Mouse (Mus musculus) liver, embryonic 14.5 days (tissue): Measurements from ENCODE around the gene Zswim2. TPM values are rescaled to one million over a fixed set of nuclear protein-coding genes. Genes with fewer than 3 reads are reported as not detected.

Experiments
- ATAC-seq: fragments of 200-750 bp; cut with Nextera tagmentation; 2 replicates; pipeline ENCODE4 v1.8.0; 2017; ENCODE audit warnings: moderate number of reproducible peaks, mild to moderate bottlenecking, moderate library complexity; ENCODE audit not compliant: insufficient read depth
- DNase-seq, 3 experiments: peaks; one replicate each; pipeline ENCODE4 v3.0.0-alpha.2; 2012 to 2013; ENCODE audit warnings: low read depth in 3 of 3, low spot score in 3 of 3
- H3K27ac ChIP-seq: fragments of 300-500 bp; sonication (generic); 2 replicates; pipeline ENCODE4 v1.5.1; 2014; ENCODE audit warnings: moderate library complexity, mild to moderate bottlenecking, control low read depth, inconsistent platforms
- H3K27me3 ChIP-seq: fragments of 300-500 bp; sonication (generic); 2 replicates; pipeline ENCODE4 v1.6.1; 2014; ENCODE audit warnings: mild to moderate bottlenecking, low read length, moderate library complexity; ENCODE audit not compliant: control insufficient read depth, insufficient read depth
- H3K36me3 ChIP-seq: fragments of 300-500 bp; sonication (generic); replicated peaks from 2 replicates; pipeline ENCODE4 v1.6.1; 2014; ENCODE audit warnings: low read depth; ENCODE audit not compliant: control insufficient read depth, insufficient read depth
- H3K4me1 ChIP-seq, 2 experiments: fragments of 200-500 bp in 1 of 2; fragments of 300-500 bp in 1 of 2; sonication (generic) in 1 of 2; replicated peaks; 2 replicates each; pipeline ENCODE4 v1.6.1; 2012 to 2014; ENCODE audit warnings: antibody characterized with exemption in 1 of 2, inconsistent platforms in 1 of 2, low read length in 1 of 2; ENCODE audit not compliant: control insufficient read depth in 2 of 2, insufficient read depth in 2 of 2
- H3K4me2 ChIP-seq: fragments of 300-500 bp; sonication (generic); 2 replicates; pipeline ENCODE4 v1.6.1; 2014; ENCODE audit warnings: low read depth, mild to moderate bottlenecking, control low read depth, moderate library complexity
- H3K4me3 ChIP-seq, 2 experiments: fragments of 200-500 bp in 1 of 2; fragments of 300-500 bp in 1 of 2; sonication (generic) in 1 of 2; 2 replicates each; pipeline ENCODE4 v1.5.1; 2012 to 2014; ENCODE audit warnings: low read depth in 2 of 2, low read length in 2 of 2, mild to moderate bottlenecking in 2 of 2, control low read depth in 1 of 2, inconsistent platforms in 1 of 2, moderate library complexity in 1 of 2; ENCODE audit not compliant: insufficient read depth in 1 of 2
- H3K9ac ChIP-seq: fragments of 300-500 bp; sonication (generic); replicated peaks from 2 replicates; pipeline ENCODE4 v1.6.1; 2014; ENCODE audit warnings: mild to moderate bottlenecking, control low read depth, moderate library complexity
- H3K9me3 ChIP-seq: fragments of 300-500 bp; sonication (generic); 2 replicates; pipeline ENCODE4 v1.6.1; 2016; ENCODE audit warnings: low read length, mixed read lengths; ENCODE audit not compliant: control insufficient read depth
- CTCF ChIP-seq: IDR thresholded peaks from 2 replicates; pipeline ENCODE4 v1.5.1; 2016; ENCODE audit warnings: antibody characterized with exemption, low read depth, control low read depth
- EP300 ChIP-seq: IDR thresholded peaks from 2 replicates; pipeline ENCODE4 v1.6.1; 2016; ENCODE audit warnings: antibody characterized with exemption, low read depth
- WGBS: fragments of 180-500 bp; shearing (Covaris S2); extraction: QIAGEN DNeasy Blood & Tissue Kit; methylation state at CpG from one replicate; pipeline ENCODE4 v1.1.7; 2014; ENCODE audit not compliant: insufficient replicate concordance; 5-methylcytosine and 5-hydroxymethylcytosine counted together
- polyA plus RNA-seq, 2 experiments: library from polyadenylated mRNA; depleted of rRNA in 1 of 2; stranded (reverse) in 1 of 2; unstranded in 1 of 2; fragments of >200 nt; fragmentation: Nextera tagmentation in 1 of 2; extraction: Ambion mirVana in 1 of 2; gene quantifications; 2 replicates each; pipeline versions ENCODE4 v1.2.1 to v1.2.3; 2012 to 2014

Zswim2 gene
- polyA plus RNA-seq, 2 experiments = not detected

- ATAC-seq (no peak), DNase-seq (no peak)
- Histone ChIP-seq H3K9ac (no peak overlapping the region), H3K27me3 (no peaks in the 10 kb centered on the region), H3K9me3 (no peaks in the 10 kb centered on the region), H3K36me3 (no peaks in the 10 kb centered on the region), H3K4me2 (no peak overlapping the region), H3K27ac (no peak overlapping the region), H3K4me1 (no peaks in the 10 kb centered on the region), H3K4me3 (no peak overlapping the region)
- TF ChIP-seq EP300 (no peak), CTCF (no peak)
- WGBS = 50% methylated on average over 6 of the region's 6 CpGs
These were observed 57.1 kb downstream of the Zswim2 start for GRCm38 (mm10) chr2:83883850-83884420.

Other genes with a start within 250 kb of the Zswim2 start
- 3.1 and 4.1 TPM in 2 replicates for gene Itgav, start 216.8 kb downstream of the Zswim2 start, polyA plus RNA-seq (2012; rRNA removed)
- gene Itgav, start 216.8 kb downstream of the Zswim2 start, polyA plus RNA-seq (2014; fragmentation: Nextera tagmentation; extraction: Ambion mirVana) = 11.2 and 13.1 TPM in 2 replicates
- 0.11 TPM in 2 replicates for gene Fam171b, start 128.6 kb downstream of the Zswim2 start, polyA plus RNA-seq (2012; rRNA removed)
- 0.06 and 0.15 TPM in 2 replicates for gene Fam171b, start 128.6 kb downstream of the Zswim2 start, polyA plus RNA-seq (2014; fragmentation: Nextera tagmentation; extraction: Ambion mirVana)
- gene Gm13698, start 14.5 kb upstream of the Zswim2 start, polyA plus RNA-seq (2012; rRNA removed) = not detected in 2 replicates
- gene Gm13698, start 14.5 kb upstream of the Zswim2 start, polyA plus RNA-seq (2014; fragmentation: Nextera tagmentation; extraction: Ambion mirVana) = not detected in 2 replicates
- not detected in 2 replicates for gene Gm13693, start 20.3 kb upstream of the Zswim2 start, polyA plus RNA-seq (2012; rRNA removed)
- gene Gm13693, start 20.3 kb upstream of the Zswim2 start, polyA plus RNA-seq (2014; fragmentation: Nextera tagmentation; extraction: Ambion mirVana) = not detected in 2 replicates
- gene Gm13695, start 26.1 kb upstream of the Zswim2 start, polyA plus RNA-seq (2012; rRNA removed) = not detected in 2 replicates
- gene Gm13695, start 26.1 kb upstream of the Zswim2 start, polyA plus RNA-seq (2014; fragmentation: Nextera tagmentation; extraction: Ambion mirVana) = not detected in 2 replicates
- gene Gm13696, start 31.9 kb upstream of the Zswim2 start, polyA plus RNA-seq (2012; rRNA removed) = not detected in 2 replicates
- gene Gm13696, start 31.9 kb upstream of the Zswim2 start, polyA plus RNA-seq (2014; fragmentation: Nextera tagmentation; extraction: Ambion mirVana) = not detected in 2 replicates
- not detected in 2 replicates for gene Gm13694, start 37.7 kb upstream of the Zswim2 start, polyA plus RNA-seq (2012; rRNA removed)
- gene Gm13694, start 37.7 kb upstream of the Zswim2 start, polyA plus RNA-seq (2014; fragmentation: Nextera tagmentation; extraction: Ambion mirVana) = not detected in 2 replicates
- not detected in 2 replicates for gene Gm13697, start 43.5 kb upstream of the Zswim2 start, polyA plus RNA-seq (2012; rRNA removed)
- not detected in 2 replicates for gene Gm13697, start 43.5 kb upstream of the Zswim2 start, polyA plus RNA-seq (2014; fragmentation: Nextera tagmentation; extraction: Ambion mirVana)
- gene Gm13691, start 49.3 kb upstream of the Zswim2 start, polyA plus RNA-seq (2012; rRNA removed) = not detected in 2 replicates
- gene Gm13691, start 49.3 kb upstream of the Zswim2 start, polyA plus RNA-seq (2014; fragmentation: Nextera tagmentation; extraction: Ambion mirVana) = not detected in 2 replicates